Mouse (Mus musculus) testis, postnatal 14 days (tissue): ENCODE results near the gene Enpp3.
"Not testable (repeated sequence)": the region's sequence is repeated elsewhere in the genome, so short reads cannot be mapped to it uniquely, and the experiment has no call there.

Experiments used
- DNase-seq: peaks from one replicate; pipeline ENCODE4 v3.0.0; 2021; ENCODE audit warnings: low spot score

Gene Enpp3

GRCm38 (mm10) chr10:24822842-24823241, 19.8 kb downstream of the Enpp3 start:
- no peak for DNase-seq

GRCm38 (mm10) chr10:24821990-24822676, 20.5 kb downstream of the Enpp3 start:
- no peak for DNase-seq

- no peak for DNase-seq
These were observed 23.1 kb downstream of the Enpp3 start for GRCm38 (mm10) chr10:24819526-24819925.

GRCm38 (mm10) chr10:24810639-24811038, 32.0 kb downstream of the Enpp3 start:
- no peak for DNase-seq

GRCm38 (mm10) chr10:24806756-24807155, 35.9 kb downstream of the Enpp3 start:
- DNase-seq = no peak

- no peak for DNase-seq
These were observed 36.7 kb downstream of the Enpp3 start for GRCm38 (mm10) chr10:24805876-24806275.

GRCm38 (mm10) chr10:24805173-24805572, 37.5 kb downstream of the Enpp3 start:
- no peak for DNase-seq

- not testable (repeated sequence) for DNase-seq
These were observed 39.8 kb downstream of the Enpp3 start for GRCm38 (mm10) chr10:24802742-24803244.

GRCm38 (mm10) chr10:24801796-24802195, 40.8 kb downstream of the Enpp3 start:
- DNase-seq = no peak

GRCm38 (mm10) chr10:24797246-24797645, 45.4 kb downstream of the Enpp3 start:
- DNase-seq = peak; percentile 56

GRCm38 (mm10) chr10:24792756-24793155, 49.9 kb downstream of the Enpp3 start:
- no peak for DNase-seq

GRCm38 (mm10) chr10:24789747-24790545, 52.7 kb downstream of the Enpp3 start:
- peak; percentile 26 for DNase-seq

GRCm38 (mm10) chr10:24785345-24785744, 57.3 kb downstream of the Enpp3 start:
- DNase-seq = no peak

- no peak for DNase-seq
These were observed 57.9 kb downstream of the Enpp3 start for GRCm38 (mm10) chr10:24784624-24785276.

GRCm38 (mm10) chr10:24783946-24784345, 58.7 kb downstream of the Enpp3 start:
- no peak for DNase-seq

- no peak for DNase-seq
These were observed 64.0 kb downstream of the Enpp3 start for GRCm38 (mm10) chr10:24778643-24779020.

- peak; percentile 21 for DNase-seq
These were observed 64.5 kb downstream of the Enpp3 start for GRCm38 (mm10) chr10:24777916-24778642.

- DNase-seq = no peak
These were observed 73.1 kb downstream of the Enpp3 start for GRCm38 (mm10) chr10:24769496-24769895.

GRCm38 (mm10) chr10:24767695-24768094, 74.9 kb downstream of the Enpp3 start:
- DNase-seq = no peak

GRCm38 (mm10) chr10:24766061-24766460, 76.6 kb downstream of the Enpp3 start:
- DNase-seq = no peak

GRCm38 (mm10) chr10:24765151-24765755, 77.4 kb downstream of the Enpp3 start:
- DNase-seq = no peak

GRCm38 (mm10) chr10:24764640-24765039, 78.0 kb downstream of the Enpp3 start:
- DNase-seq = no peak
